Mouse (Mus musculus) heart, adult 8-10 months (tissue): ENCODE results near the gene Gstm6. TPM values are rescaled to one million over a fixed set of nuclear protein-coding genes. Genes with fewer than 3 reads are reported as not detected.

Experiments used
- DNase-seq: peaks from one replicate; pipeline ENCODE4 v3.0.0; 2022; ENCODE audit warnings: low spot score
- total RNA-seq, 4 experiments: library from RNA; stranded (reverse); gene quantifications; 2 replicates each; pipeline ENCODE4 v1.2.4; 2022

Gene Gstm6
- total RNA-seq, 4 experiments from 2014 or later: 3.4 to 6.0 (median 5.0) TPM

- no peak for DNase-seq
Observed at GRCm38 (mm10) chr3:107941261-107941660, 2.3 kb downstream of the Gstm6 start.

- DNase-seq: no peak
Observed at GRCm38 (mm10) chr3:107940524-107940923, 3.0 kb downstream of the Gstm6 start.

GRCm38 (mm10) chr3:107939830-107940229 lies 3.7 kb downstream of the Gstm6 start:
- no peak for DNase-seq

GRCm38 (mm10) chr3:107939403-107939802 lies 4.1 kb downstream of the Gstm6 start:
- DNase-seq: peak; percentile 86

GRCm38 (mm10) chr3:107935888-107936287 lies 7.7 kb downstream of the Gstm6 start:
- no peak for DNase-seq

GRCm38 (mm10) chr3:107935268-107935667 lies 8.3 kb downstream of the Gstm6 start:
- no peak for DNase-seq

GRCm38 (mm10) chr3:107932128-107932527 lies 11.4 kb downstream of the Gstm6 start:
- no peak for DNase-seq

GRCm38 (mm10) chr3:107931670-107932069 lies 11.9 kb downstream of the Gstm6 start, which contains the start of gene Gstm7:
TSS of gene Gstm7 (minus strand) at chr3:107931817.
- peak; percentile 97 for DNase-seq

- no peak for DNase-seq
Observed at GRCm38 (mm10) chr3:107931134-107931533, 12.4 kb downstream of the Gstm6 start.

- DNase-seq: no peak
Observed at GRCm38 (mm10) chr3:107929731-107930130, 13.8 kb downstream of the Gstm6 start.

- DNase-seq: no peak
Observed at GRCm38 (mm10) chr3:107929243-107929642, 14.3 kb downstream of the Gstm6 start.

- no peak for DNase-seq
Observed at GRCm38 (mm10) chr3:107928691-107929090, 14.9 kb downstream of the Gstm6 start.

GRCm38 (mm10) chr3:107927841-107928240 lies 15.7 kb downstream of the Gstm6 start:
- no peak for DNase-seq

GRCm38 (mm10) chr3:107925335-107925734 lies 18.2 kb downstream of the Gstm6 start:
- no peak for DNase-seq

GRCm38 (mm10) chr3:107920348-107920747 lies 23.2 kb downstream of the Gstm6 start:
- DNase-seq: no peak

- DNase-seq: peak; percentile 66
Observed at GRCm38 (mm10) chr3:107917783-107918408, 25.7 kb downstream of the Gstm6 start.

- DNase-seq: no peak
Observed at GRCm38 (mm10) chr3:107917097-107917496, 26.5 kb downstream of the Gstm6 start.

- DNase-seq: no peak
Observed at GRCm38 (mm10) chr3:107916674-107917073, 26.9 kb downstream of the Gstm6 start.

- DNase-seq: no peak
Observed at GRCm38 (mm10) chr3:107905942-107906341, 37.6 kb downstream of the Gstm6 start.

GRCm38 (mm10) chr3:107900955-107901673 lies 42.4 kb downstream of the Gstm6 start:
- DNase-seq: no peak

- DNase-seq: no peak
Observed at GRCm38 (mm10) chr3:107898691-107899090, 44.9 kb downstream of the Gstm6 start.

GRCm38 (mm10) chr3:107895720-107896569 lies 47.6 kb downstream of the Gstm6 start, which contains the start of gene Gstm5:
TSS of gene Gstm5 (plus strand) at chr3:107895821.
- DNase-seq: peak; percentile 80
